Mouse (Mus musculus): Measurements from ENCODE around the gene Triobp. TPM values are rescaled to one million over a fixed set of nuclear protein-coding genes. Genes with fewer than 3 reads are reported as not detected.

Triobp gene
- polyA plus RNA-seq, 1 experiment = 35.7 TPM

DNA sequence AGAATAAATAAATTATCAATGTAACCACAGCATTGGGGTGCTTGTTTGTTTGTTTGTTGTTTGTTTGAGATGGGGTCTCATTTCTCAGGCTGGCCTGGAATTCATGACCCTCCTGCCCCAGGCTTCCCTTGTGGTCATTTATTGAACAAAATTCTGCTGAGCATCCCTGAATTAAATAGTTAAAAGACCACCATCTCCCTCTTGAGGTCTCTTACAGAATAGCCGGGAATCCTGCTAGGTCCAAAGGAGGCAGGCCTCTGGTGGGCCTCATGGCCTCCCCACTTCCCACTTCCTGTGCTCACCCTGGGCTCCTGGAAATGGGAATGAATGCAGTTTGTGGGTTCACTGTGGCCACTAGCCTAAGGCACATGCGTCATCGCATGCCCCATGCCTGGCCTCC lies 71.4 kb downstream of the Triobp start:
- Histone ChIP-seq H3K79me3 (ENCODE audit: low read depth) (no peaks in the 10 kb centered on the region), H3K79me2 (ENCODE audit: control insufficient read depth, insufficient read depth) (no peaks in the 10 kb centered on the region), H3K27me3 (ENCODE audit: control insufficient read depth, insufficient read depth, insufficient read length) (peaks cover 15% of the 10 kb centered on the region), H3K36me3 (ENCODE audit: control insufficient read depth, insufficient read depth) (no peaks in the 10 kb centered on the region), H3K4me3 (ENCODE audit: insufficient read depth, poor library complexity, severe bottlenecking) (no peak overlapping the region), H3ac (ENCODE audit: control insufficient read depth, insufficient read length, low read depth) (no peak overlapping the region)
- no peak for TF ChIP-seq CTCF (IDR thresholded peaks at IDR 0.05; ENCODE audit: control insufficient read depth, insufficient read depth, insufficient read length)
- no peak for TF ChIP-seq USF1 (IDR thresholded peaks at IDR 0.05; ENCODE audit: low read depth)
- TF ChIP-seq CEBPB (IDR thresholded peaks at IDR 0.05; ENCODE audit: low read depth) = no peak
- no peak for TF ChIP-seq MAX (IDR thresholded peaks at IDR 0.05)
- no peak for TF ChIP-seq FOSL1 (IDR thresholded peaks at IDR 0.05; ENCODE audit: insufficient read depth, low read length, poor library complexity, severe bottlenecking)
- TF ChIP-seq MYOD1 (IDR thresholded peaks at IDR 0.05; ENCODE audit: control insufficient read depth, insufficient read length, low read depth) = no peak
- no peak for TF ChIP-seq MYOG (IDR thresholded peaks at IDR 0.05; ENCODE audit: control insufficient read depth, extremely low read depth, insufficient read length)

DNA sequence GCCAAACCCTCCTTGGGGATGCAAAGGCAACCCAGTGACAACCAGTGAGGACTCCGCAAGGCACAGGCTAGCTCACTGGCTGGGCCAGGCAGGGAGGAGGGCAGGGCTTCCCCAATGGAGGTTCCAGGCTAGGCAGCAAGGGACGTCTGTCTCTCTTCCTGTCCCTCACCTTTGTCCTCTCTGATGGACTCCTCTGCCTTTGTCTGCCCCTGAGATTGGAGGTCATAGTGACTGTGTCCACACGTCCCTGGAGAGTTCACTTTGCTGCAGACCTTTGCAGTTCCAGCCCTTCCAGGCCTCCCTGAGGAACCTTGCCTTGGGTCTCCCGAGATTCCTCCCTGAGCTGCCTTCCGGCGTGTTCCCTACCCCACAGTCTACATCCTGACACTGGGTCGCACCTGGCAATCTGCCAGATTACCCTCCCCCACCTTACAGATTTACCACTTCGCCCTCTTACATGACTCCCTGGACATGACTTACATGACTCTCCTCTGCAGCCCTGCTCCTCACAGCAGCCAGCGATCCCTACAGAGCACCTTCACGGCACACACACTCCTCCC lies 75.2 kb downstream of the Triobp start:
- no peak overlapping the region for H3K4me3 ChIP-seq (ENCODE audit: insufficient read depth, poor library complexity, severe bottlenecking)
- TF ChIP-seq MYOG (IDR thresholded peaks at IDR 0.05; ENCODE audit: control insufficient read depth, extremely low read depth, insufficient read length) = no peak
- TF ChIP-seq MAX (IDR thresholded peaks at IDR 0.05) = no peak
- TF ChIP-seq USF1 (IDR thresholded peaks at IDR 0.05; ENCODE audit: low read depth) = no peak

DNA sequence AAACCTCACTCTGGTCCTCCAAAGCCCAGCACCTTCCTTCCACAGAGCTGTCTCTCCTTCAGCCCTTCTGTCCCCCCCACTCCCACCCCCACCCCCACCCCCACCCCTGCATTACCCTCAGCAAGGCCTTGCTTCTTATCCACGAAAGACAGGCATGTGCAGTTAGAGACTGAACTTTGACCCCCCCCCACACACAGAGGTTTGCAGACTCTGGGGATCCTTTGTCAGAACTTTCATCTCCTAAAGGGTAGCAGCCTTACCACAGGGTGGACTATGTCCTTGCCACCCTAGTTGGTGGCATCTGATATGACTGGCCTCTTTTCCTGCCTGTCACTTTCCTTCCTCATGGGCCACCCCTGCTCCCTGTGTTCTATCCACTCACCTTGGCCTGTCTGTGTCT lies 75.8 kb downstream of the Triobp start:
- no peak for TF ChIP-seq MAX (IDR thresholded peaks at IDR 0.05)
- no peak for TF ChIP-seq MYOG (IDR thresholded peaks at IDR 0.05; ENCODE audit: control insufficient read depth, extremely low read depth, insufficient read length)
- no peak for TF ChIP-seq FOSL1 (IDR thresholded peaks at IDR 0.05; ENCODE audit: insufficient read depth, low read length, poor library complexity, severe bottlenecking)
- no peak for TF ChIP-seq CEBPB (IDR thresholded peaks at IDR 0.05; ENCODE audit: low read depth)
- no peak for TF ChIP-seq USF1 (IDR thresholded peaks at IDR 0.05; ENCODE audit: low read depth)
- no peak for TF ChIP-seq MYOD1 (IDR thresholded peaks at IDR 0.05; ENCODE audit: control insufficient read depth, insufficient read length, low read depth)
- TF ChIP-seq CTCF (IDR thresholded peaks at IDR 0.05; ENCODE audit: control insufficient read depth, insufficient read depth, insufficient read length) = no peak

More for the DNA sequence above, 75.2 kb downstream of the Triobp start:
- Histone ChIP-seq H3K36me3 (ENCODE audit: control insufficient read depth, insufficient read depth) (no peaks in the 10 kb centered on the region), H3K79me3 (ENCODE audit: low read depth) (no peaks in the 10 kb centered on the region), H3K79me2 (ENCODE audit: control insufficient read depth, insufficient read depth) (no peaks in the 10 kb centered on the region), H3K27me3 (ENCODE audit: control insufficient read depth, insufficient read depth, insufficient read length) (peaks cover 16% of the 10 kb centered on the region), H3ac (ENCODE audit: control insufficient read depth, insufficient read length, low read depth) (no peak overlapping the region)

DNA sequence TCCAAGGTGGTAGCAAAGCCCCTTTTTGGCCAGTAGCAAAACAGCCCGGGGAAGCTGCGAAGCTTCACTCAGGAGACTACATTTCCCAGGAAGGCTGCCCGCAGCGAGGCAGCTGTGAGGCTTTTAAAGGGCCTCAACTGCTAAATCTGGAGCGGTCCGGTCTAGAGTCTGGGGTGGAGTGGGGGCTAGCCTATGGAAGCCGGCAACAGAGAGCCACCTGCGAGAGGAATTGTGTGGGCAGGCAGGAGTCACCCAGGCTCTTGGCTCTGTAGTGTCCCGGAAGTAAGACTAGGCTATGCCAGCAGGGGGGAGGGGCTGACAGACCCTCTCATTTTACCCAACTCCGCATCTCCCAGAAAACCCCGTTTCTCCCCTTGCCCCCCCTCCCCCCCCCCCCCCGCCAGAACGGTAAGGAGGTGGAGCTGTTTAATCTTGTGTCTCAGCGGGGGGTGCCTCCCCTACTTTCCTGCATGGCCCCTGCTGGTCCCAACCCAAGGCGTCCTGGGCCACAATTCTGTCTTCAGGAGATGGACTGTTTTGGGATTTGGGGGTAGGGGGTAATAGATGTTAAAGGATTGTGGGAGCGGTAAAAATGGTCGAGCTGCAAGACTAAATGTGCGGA lies 78.3 kb downstream of the Triobp start:
- Histone ChIP-seq H3K36me3 (ENCODE audit: control insufficient read depth, insufficient read depth) (no peaks in the 10 kb centered on the region), H3K79me2 (ENCODE audit: control insufficient read depth, insufficient read depth) (peaks cover 17% of the 10 kb centered on the region), H3K27me3 (ENCODE audit: control insufficient read depth, insufficient read depth, insufficient read length) (peaks cover 16% of the 10 kb centered on the region), H3K79me3 (ENCODE audit: low read depth) (no peaks in the 10 kb centered on the region), H3ac (ENCODE audit: control insufficient read depth, insufficient read length, low read depth) (no peak overlapping the region), H3K4me3 (ENCODE audit: insufficient read depth, poor library complexity, severe bottlenecking) (no peak overlapping the region)
- TF ChIP-seq MAX (IDR thresholded peaks at IDR 0.05) (no peak), CTCF (IDR thresholded peaks at IDR 0.05; ENCODE audit: control insufficient read depth, insufficient read depth, insufficient read length) (no peak), MYOG (IDR thresholded peaks at IDR 0.05; ENCODE audit: control insufficient read depth, extremely low read depth, insufficient read length) (no peak), FOSL1 (IDR thresholded peaks at IDR 0.05; ENCODE audit: insufficient read depth, low read length, poor library complexity, severe bottlenecking) (no peak), CEBPB (IDR thresholded peaks at IDR 0.05; ENCODE audit: low read depth) (no peak), MYOD1 (IDR thresholded peaks at IDR 0.05; ENCODE audit: control insufficient read depth, insufficient read length, low read depth) (no peak), USF1 (IDR thresholded peaks at IDR 0.05; ENCODE audit: low read depth) (no peak)

More for the DNA sequence above, 75.8 kb downstream of the Triobp start:
- H3K79me3 ChIP-seq (ENCODE audit: low read depth) = no peaks in the 10 kb centered on the region
- H3K36me3 ChIP-seq (ENCODE audit: control insufficient read depth, insufficient read depth) = no peaks in the 10 kb centered on the region
- H3K4me3 ChIP-seq (ENCODE audit: insufficient read depth, poor library complexity, severe bottlenecking) = no peak overlapping the region
- H3K27me3 ChIP-seq (ENCODE audit: control insufficient read depth, insufficient read depth, insufficient read length) = peaks cover 16% of the 10 kb centered on the region
- H3K79me2 ChIP-seq (ENCODE audit: control insufficient read depth, insufficient read depth) = no peaks in the 10 kb centered on the region
- H3ac ChIP-seq (ENCODE audit: control insufficient read depth, insufficient read length, low read depth) = no peak overlapping the region

DNA sequence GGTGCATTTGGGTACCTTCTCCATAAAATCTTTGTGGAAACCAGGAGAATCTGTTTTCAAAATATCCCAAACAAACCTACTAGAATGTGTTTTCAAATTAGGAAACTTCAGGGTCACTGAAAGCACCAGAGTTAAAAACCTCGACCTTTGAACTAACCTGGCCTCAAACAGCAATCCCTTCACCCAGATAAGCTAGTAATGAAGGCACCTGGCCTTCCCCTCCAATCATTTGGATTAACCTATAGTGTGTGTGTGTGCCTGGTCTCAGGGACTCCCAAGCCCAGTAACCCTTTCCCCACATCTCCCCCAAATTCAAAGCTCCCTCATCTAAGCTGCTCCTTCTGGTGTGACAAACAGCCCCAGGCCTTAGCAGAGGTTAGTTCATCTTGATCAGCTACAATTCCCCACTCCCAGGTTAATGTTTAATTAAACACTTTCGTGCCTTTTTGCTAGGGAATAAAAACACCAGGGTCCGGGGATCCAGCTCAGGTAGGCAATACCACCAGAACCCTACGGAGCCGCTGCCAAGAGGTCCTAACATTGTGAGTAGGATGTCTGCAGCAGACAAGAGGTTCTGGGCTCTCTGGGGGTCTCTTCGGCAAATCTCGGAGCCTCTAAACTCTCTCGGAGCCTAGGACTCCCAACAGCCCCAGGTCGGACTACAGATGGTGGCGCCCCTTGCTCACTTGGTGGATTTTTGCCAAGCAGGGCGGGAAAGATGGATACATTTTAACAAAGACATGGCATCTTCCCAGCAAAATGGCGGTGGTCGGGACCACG lies 79.2 kb downstream of the Triobp start:
- H3K4me3 ChIP-seq (ENCODE audit: insufficient read depth, poor library complexity, severe bottlenecking) = no peak overlapping the region
- TF ChIP-seq MYOG (IDR thresholded peaks at IDR 0.05; ENCODE audit: control insufficient read depth, extremely low read depth, insufficient read length) = no peak
- no peak for TF ChIP-seq MYOD1 (IDR thresholded peaks at IDR 0.05; ENCODE audit: control insufficient read depth, insufficient read length, low read depth)
- no peaks in the 10 kb centered on the region for H3K36me3 ChIP-seq (ENCODE audit: control insufficient read depth, insufficient read depth)
- H3K79me3 ChIP-seq (ENCODE audit: low read depth) = no peaks in the 10 kb centered on the region
- H3ac ChIP-seq (ENCODE audit: control insufficient read depth, insufficient read length, low read depth) = no peak overlapping the region
- H3K79me2 ChIP-seq (ENCODE audit: control insufficient read depth, insufficient read depth) = peaks cover 17% of the 10 kb centered on the region
- peaks cover 16% of the 10 kb centered on the region for H3K27me3 ChIP-seq (ENCODE audit: control insufficient read depth, insufficient read depth, insufficient read length)

All from C2C12 (cell line).